Mouse (Mus musculus): ENCODE measurements around the gene Ikbke.

GRCm38 (mm10) chr1:131293221-131293921, 14.0 kb upstream of the Ikbke start:
- TF ChIP-seq CTCF (IDR thresholded peaks at IDR 0.05), result no peak
- 0 out of 2 replicates have a peak, but pooled peaks have one; percentile 19 for TF ChIP-seq EP300 (IDR thresholded peaks at IDR 0.05)
